Mouse (Mus musculus) layer of hippocampus, adult 11-12 months (tissue): ENCODE data around the gene Folh1.
"Not testable (repeated sequence)": the region's sequence is repeated elsewhere in the genome, so short reads cannot be mapped to it uniquely, and the experiment has no call there.

Experiments used
- DNase-seq: peaks from one replicate; pipeline ENCODE4 v3.0.0; 2022; ENCODE audit warnings: low spot score

Folh1 gene

GRCm38 (mm10) chr7:86775617-86776325, at the start of gene Folh1:
Gene Folh1, minus strand, starts transcription at chr7:86775943.
- DNase-seq: peak; percentile 30

- DNase-seq: no peak
Measured at GRCm38 (mm10) chr7:86816466-86816865, 40.7 kb upstream of the Folh1 start.

- DNase-seq: not testable (repeated sequence)
Measured at GRCm38 (mm10) chr7:86815716-86816115, 40.0 kb upstream of the Folh1 start.

DNA sequence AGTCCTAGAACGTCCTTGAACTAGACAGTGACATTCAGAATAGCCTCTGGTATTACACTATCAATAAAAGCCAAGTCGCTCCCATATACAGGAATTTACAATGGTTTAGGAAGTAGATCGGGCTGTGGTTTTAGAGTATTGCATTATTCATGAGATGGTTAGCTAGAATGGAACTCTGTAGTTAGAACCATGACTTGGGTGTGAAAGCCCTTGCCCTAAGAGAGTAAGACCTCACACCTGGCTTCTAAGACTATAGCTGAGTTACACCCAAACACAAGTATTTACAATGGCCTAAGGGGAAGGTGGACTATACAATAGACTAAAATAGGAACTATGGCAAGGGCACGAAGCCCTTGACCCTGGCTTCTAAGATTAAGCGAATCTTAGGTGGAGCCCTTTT, 39.5 kb upstream of the Folh1 start:
- DNase-seq: not testable (repeated sequence)

DNA sequence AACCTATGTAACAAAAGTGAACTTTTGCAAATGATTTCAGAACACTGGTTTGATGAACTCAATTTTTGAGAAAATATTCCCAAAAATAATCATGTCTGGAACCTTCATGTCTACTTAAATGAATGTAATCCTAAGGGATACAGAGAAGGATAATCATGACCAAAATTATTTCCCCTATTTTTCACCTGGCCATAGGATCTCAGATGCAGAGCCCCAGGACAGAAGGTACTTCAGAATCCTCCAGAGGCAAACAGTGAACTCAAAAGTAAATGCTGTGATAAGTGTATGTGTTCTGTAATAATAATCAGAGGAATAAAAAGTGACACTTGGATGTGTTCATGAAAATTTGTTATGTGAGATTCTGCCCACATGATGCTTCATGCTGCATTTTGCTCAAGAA, 19.0 kb upstream of the Folh1 start, which contains the start of gene Vmn2r77:
TSS of gene Vmn2r77 (plus strand) at position 301 of the 400 bp plus-strand sequence.
- DNase-seq: no peak

DNA sequence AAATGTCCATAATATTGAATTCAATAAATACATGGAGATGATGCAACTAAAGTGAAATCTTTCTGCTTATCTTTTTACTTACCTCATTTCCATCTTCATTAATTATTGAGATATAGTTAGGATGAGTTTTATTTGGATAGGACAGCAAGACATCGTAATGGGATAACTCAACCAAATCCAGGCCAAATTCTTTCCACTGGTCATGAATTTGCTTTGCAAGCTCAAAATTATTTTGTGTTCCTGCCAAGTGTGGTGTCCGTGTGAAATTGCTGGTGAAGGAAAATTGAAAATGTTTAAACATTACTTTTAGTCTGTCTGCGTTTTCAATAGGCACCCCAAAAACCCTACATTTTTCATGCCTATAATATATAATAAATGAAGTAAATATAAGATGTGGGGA, 4.1 kb downstream of the Folh1 start:
- DNase-seq: no peak

- DNase-seq: no peak
Measured at GRCm38 (mm10) chr7:86764628-86765027, 11.1 kb downstream of the Folh1 start.

DNA sequence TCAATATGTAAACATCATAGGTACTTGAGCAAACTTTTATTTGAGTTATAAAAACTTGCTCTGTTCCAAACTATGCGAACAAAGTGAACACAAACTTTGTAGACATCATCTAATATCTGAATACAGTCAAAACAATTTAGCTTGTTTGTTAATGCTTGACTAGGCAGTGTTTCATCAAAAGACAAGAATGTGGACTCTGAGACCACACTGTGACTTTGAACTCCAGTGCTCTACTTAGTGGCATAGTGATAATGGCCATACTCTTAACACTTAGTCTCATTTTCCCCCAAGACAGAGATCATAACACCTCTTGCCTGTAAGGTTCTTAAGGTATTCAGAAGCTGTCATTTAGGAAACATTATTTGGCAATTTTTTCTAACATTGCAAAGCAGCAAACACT, 15.0 kb downstream of the Folh1 start:
- no peak for DNase-seq

DNA sequence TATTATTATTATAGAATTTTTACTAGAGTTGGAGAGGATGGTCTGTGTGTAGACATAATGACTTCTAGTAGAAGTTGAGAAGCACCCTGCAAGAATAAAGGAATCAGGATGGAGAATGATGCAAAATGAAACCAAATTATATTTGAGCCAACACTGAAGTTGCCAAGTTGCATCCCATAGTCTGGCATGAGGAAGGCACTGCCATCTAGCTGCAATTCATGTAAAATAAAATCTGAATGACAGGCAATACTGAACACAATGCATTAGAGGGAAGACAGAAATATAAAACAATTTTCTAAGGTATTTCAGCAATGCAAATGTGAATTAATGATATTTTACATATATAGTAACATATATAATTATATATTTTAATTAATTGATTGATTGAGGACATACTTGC, 50.7 kb downstream of the Folh1 start:
- DNase-seq: peak; percentile 3

- DNase-seq: no peak
Measured at GRCm38 (mm10) chr7:86688030-86688429, 87.7 kb downstream of the Folh1 start, which contains the start of gene Olfr292. Gene Olfr292, plus strand, starts transcription at chr7:86688330.
